Mouse (Mus musculus): ENCODE measurements around the gene Zfp697.
"Not testable (repeated sequence)": the region's sequence is repeated elsewhere in the genome, so short reads cannot be mapped to it uniquely, and the experiment has no call there.

Gene Zfp697

GRCm38 (mm10) chr3:98630152-98630551 is 247.9 kb downstream of the Zfp697 start, which contains the start of gene Hsd3b5:
TSS of gene Hsd3b5 (minus strand) at chr3:98630252.
- DNase-seq (ENCODE audit: low read depth, low spot score): no peak

GRCm38 (mm10) chr3:98635145-98635544 is 252.9 kb downstream of the Zfp697 start:
- DNase-seq (ENCODE audit: low read depth, low spot score): no peak

- no peak for DNase-seq (ENCODE audit: low read depth, low spot score)
Observed at GRCm38 (mm10) chr3:98680786-98681185, 298.5 kb downstream of the Zfp697 start.

- DNase-seq (ENCODE audit: low read depth, low spot score): no peak
Observed at GRCm38 (mm10) chr3:98682401-98682800, 300.1 kb downstream of the Zfp697 start.

- DNase-seq (ENCODE audit: low read depth, low spot score): no peak
Observed at GRCm38 (mm10) chr3:98720740-98721139, 338.5 kb downstream of the Zfp697 start.

- no peak for DNase-seq (ENCODE audit: low read depth, low spot score)
Observed at GRCm38 (mm10) chr3:98724376-98724775, 342.1 kb downstream of the Zfp697 start, which contains the start of gene Hsd3b2. TSS of gene Hsd3b2 (minus strand) at chr3:98724543.

GRCm38 (mm10) chr3:98726281-98726680 is 344.0 kb downstream of the Zfp697 start:
- DNase-seq (ENCODE audit: low read depth, low spot score): no peak

GRCm38 (mm10) chr3:98733724-98734123 is 351.5 kb downstream of the Zfp697 start:
- no peak for DNase-seq (ENCODE audit: low read depth, low spot score)

- no peak for DNase-seq (ENCODE audit: low read depth, low spot score)
Observed at GRCm38 (mm10) chr3:98734340-98734739, 352.1 kb downstream of the Zfp697 start.

GRCm38 (mm10) chr3:98741043-98741442 is 358.8 kb downstream of the Zfp697 start:
- DNase-seq (ENCODE audit: low read depth, low spot score): not testable (repeated sequence)

- DNase-seq (ENCODE audit: low read depth, low spot score): no peak
Observed at GRCm38 (mm10) chr3:98752171-98752570, 369.9 kb downstream of the Zfp697 start.

- no peak for DNase-seq (ENCODE audit: low read depth, low spot score)
Observed at GRCm38 (mm10) chr3:98756836-98757235, 374.6 kb downstream of the Zfp697 start.

GRCm38 (mm10) chr3:98764155-98764554 is 381.9 kb downstream of the Zfp697 start:
- DNase-seq (ENCODE audit: low read depth, low spot score): no peak

GRCm38 (mm10) chr3:98780921-98781320 is 398.7 kb downstream of the Zfp697 start:
- no peak for DNase-seq (ENCODE audit: low read depth, low spot score)

- DNase-seq (ENCODE audit: low read depth, low spot score): no peak
Observed at GRCm38 (mm10) chr3:98782181-98782868, 400.1 kb downstream of the Zfp697 start.

- DNase-seq (ENCODE audit: low read depth, low spot score): no peak
Observed at GRCm38 (mm10) chr3:98786551-98786950, 404.3 kb downstream of the Zfp697 start.

All from CD4-positive helper T cell, adult 2 months (primary cell).